Mouse (Mus musculus): Measurements from ENCODE around the gene Melk.

- TF ChIP-seq CTCF (IDR thresholded peaks at IDR 0.05; ENCODE audit: low read depth) (no peak), EP300 (IDR thresholded peaks at IDR 0.05; ENCODE audit: low read depth) (no peak)
These were observed 10.2 kb downstream of the Melk start for GRCm38 (mm10) chr4:44310911-44311310.

Measured in liver, postnatal 0 days (tissue).